Mouse (Mus musculus): ENCODE measurements at regions not wholly inside any gene's neighbourhood (a gene's known extent, or its start where the extent isn't known, plus 50 kb on each side); places are given as distances from the start of the nearest gene placed in this dataset.

- no peak for DNase-seq (ENCODE audit: low spot score)
These were observed 205.1 kb upstream of the Kirrel3 start for GRCm38 (mm10) chr9:34280311-34281208.

GRCm38 (mm10) chr9:34323571-34323970, 162.1 kb upstream of the Kirrel3 start:
- no peak for DNase-seq (ENCODE audit: low spot score)

- DNase-seq (ENCODE audit: low spot score) = no peak
These were observed 157.0 kb upstream of the Kirrel3 start for GRCm38 (mm10) chr9:34328723-34329122.

GRCm38 (mm10) chr9:34334112-34334511, 151.6 kb upstream of the Kirrel3 start:
- no peak for DNase-seq (ENCODE audit: low spot score)

- DNase-seq (ENCODE audit: low spot score) = no peak
These were observed 150.9 kb upstream of the Kirrel3 start for GRCm38 (mm10) chr9:34334555-34335468.

GRCm38 (mm10) chr9:34348442-34348841, 137.3 kb upstream of the Kirrel3 start:
- DNase-seq (ENCODE audit: low spot score) = no peak

- no peak for DNase-seq (ENCODE audit: low spot score)
These were observed 135.7 kb upstream of the Kirrel3 start for GRCm38 (mm10) chr9:34349997-34350396.

GRCm38 (mm10) chr9:34353744-34354143, 131.9 kb upstream of the Kirrel3 start:
- no peak for DNase-seq (ENCODE audit: low spot score)

GRCm38 (mm10) chr9:34354723-34355316, 130.9 kb upstream of the Kirrel3 start:
- DNase-seq (ENCODE audit: low spot score) = peak; percentile 15

- DNase-seq (ENCODE audit: low spot score) = no peak
These were observed 114.9 kb upstream of the Kirrel3 start for GRCm38 (mm10) chr9:34370686-34371398.

GRCm38 (mm10) chr9:34375187-34375586, 110.5 kb upstream of the Kirrel3 start:
- no peak for DNase-seq (ENCODE audit: low spot score)

GRCm38 (mm10) chr9:34380008-34380407, 105.7 kb upstream of the Kirrel3 start:
- DNase-seq (ENCODE audit: low spot score) = no peak

GRCm38 (mm10) chr9:34381601-34382000, 104.1 kb upstream of the Kirrel3 start:
- DNase-seq (ENCODE audit: low spot score) = no peak

GRCm38 (mm10) chr9:34382208-34382607, 103.5 kb upstream of the Kirrel3 start:
- DNase-seq (ENCODE audit: low spot score) = no peak

GRCm38 (mm10) chr9:34386071-34386470, 99.6 kb upstream of the Kirrel3 start:
- DNase-seq (ENCODE audit: low spot score) = no peak

- DNase-seq (ENCODE audit: low spot score) = no peak
These were observed 92.7 kb upstream of the Kirrel3 start for GRCm38 (mm10) chr9:34393042-34393441.

GRCm38 (mm10) chr9:34395839-34396804, 89.6 kb upstream of the Kirrel3 start:
- no peak for DNase-seq (ENCODE audit: low spot score)

- DNase-seq (ENCODE audit: low spot score) = no peak
These were observed 74.0 kb upstream of the Kirrel3 start for GRCm38 (mm10) chr9:34411699-34412098.

- no peak for DNase-seq (ENCODE audit: low spot score)
These were observed 69.5 kb upstream of the Kirrel3 start for GRCm38 (mm10) chr9:34416153-34416552.

GRCm38 (mm10) chr9:34418100-34418499, 67.6 kb upstream of the Kirrel3 start:
- DNase-seq (ENCODE audit: low spot score) = no peak

GRCm38 (mm10) chr9:34421956-34422355, 63.7 kb upstream of the Kirrel3 start:
- DNase-seq (ENCODE audit: low spot score) = no peak

All from embryo, embryonic 10 days (tissue).